Mouse (Mus musculus) B cell, adult 62 days (primary cell): ENCODE measurements around the gene Dnajc28. TPM values are rescaled to one million over a fixed set of nuclear protein-coding genes. Genes with fewer than 3 reads are reported as not detected.

Experiments used
- total RNA-seq: library from RNA; stranded (reverse); gene quantifications from 4 replicates; pipeline ENCODE4 v1.2.4, GENCODE M21; 2023

The Dnajc28 gene
- 0.46 to 1.8 TPM (median 0.83 TPM) in 4 replicates for total RNA-seq

GRCm38 (mm10) chr16:91618511-91619501, at the start of gene Dnajc28:
Gene Dnajc28, minus strand, starts transcription at chr16:91619026.

GRCm38 (mm10) chr16:91647461-91648219, 28.8 kb upstream of the Dnajc28 start, which contains the start of gene Son:
Gene Son, plus strand, starts transcription at chr16:91647506.

GRCm38 (mm10) chr16:91646681-91647419, 28.0 kb upstream of the Dnajc28 start, which contains the start of gene Gart:
Gene Gart, minus strand, starts transcription at chr16:91646952.

GRCm38 (mm10) chr16:91597672-91598010, 21.2 kb downstream of the Dnajc28 start, which contains the start of gene Tmem50b:
Gene Tmem50b, minus strand, starts transcription at chr16:91597800.

Other genes starting within 250 kb of the Dnajc28 start
- 46.9 to 59.1 TPM (median 47.7 TPM) in 4 replicates for gene Ifnar2, start 246.2 kb downstream of the Dnajc28 start, total RNA-seq
- gene Gm21970, start 227.3 kb downstream of the Dnajc28 start, total RNA-seq = not detected in 4 replicates
- gene Il10rb, start 212.9 kb downstream of the Dnajc28 start, total RNA-seq = 88.9 to 102 TPM (median 91.6 TPM) in 4 replicates
- gene Ifnar1, start 133.8 kb downstream of the Dnajc28 start, total RNA-seq = 156 to 189 TPM (median 162 TPM) in 4 replicates
- 49.6 to 55.0 TPM (median 52.8 TPM) in 4 replicates for gene Ifngr2, start 72.0 kb downstream of the Dnajc28 start, total RNA-seq
- 33.6 to 37.2 TPM (median 36.6 TPM) in 4 replicates for gene Tmem50b, start 21.2 kb downstream of the Dnajc28 start, total RNA-seq
- 60.8 to 87.7 TPM (median 77.5 TPM) in 4 replicates for gene Gart, start 27.9 kb upstream of the Dnajc28 start, total RNA-seq
- gene Son, start 28.5 kb upstream of the Dnajc28 start, total RNA-seq = 535 to 566 TPM (median 560 TPM) in 4 replicates
- 79.3 to 88.8 TPM (median 83.8 TPM) in 4 replicates for gene Donson, start 69.7 kb upstream of the Dnajc28 start, total RNA-seq
- 39.3 to 53.5 TPM (median 49.0 TPM) in 4 replicates for gene Cryzl1, start 109.9 kb upstream of the Dnajc28 start, total RNA-seq
- gene Itsn1, start 110.3 kb upstream of the Dnajc28 start, total RNA-seq = 17.6 to 29.5 TPM (median 25.7 TPM) in 4 replicates